Mouse (Mus musculus): ENCODE data around the gene Hoxb9.

GRCm38 (mm10) chr11:96310183-96310938 lies 39.1 kb downstream of the Hoxb9 start:
- TF ChIP-seq POLR2A (IDR thresholded peaks at IDR 0.05; ENCODE audit: low read depth, low read length) = no peak
- no peak for TF ChIP-seq CTCF (conservative IDR thresholded peaks at IDR 0.05; ENCODE audit: insufficient read depth, insufficient read length, low read depth, low read length)
